Mouse (Mus musculus): ENCODE measurements at regions not wholly inside any gene's neighbourhood (a gene's known extent, or its start where the extent isn't known, plus 50 kb on each side); places are given as distances from the start of the nearest gene placed in this dataset.

GRCm38 (mm10) chr8:62284378-62285110 lies 161.6 kb upstream of the Anxa10 start:
- Histone ChIP-seq H3K4me1 (ENCODE audit: control insufficient read depth, insufficient read depth, insufficient read length, low read length) (no peaks in the 10 kb centered on the region; the same call in 1 of the 2 replicates), H3K4me3 (ENCODE audit: insufficient read depth, low read depth, low read length) (no peak overlapping the region), H3K27ac (replicated peaks; ENCODE audit: low read depth, low read length) (peak overlapping the region; percentile 64)

GRCm38 (mm10) chr8:62250551-62250950 lies 127.6 kb upstream of the Anxa10 start:
- H3K27ac ChIP-seq (replicated peaks; ENCODE audit: low read depth, low read length), result no peak overlapping the region
- no peak overlapping the region for H3K4me3 ChIP-seq (ENCODE audit: insufficient read depth, low read depth, low read length)
- no peaks in the 10 kb centered on the region for H3K4me1 ChIP-seq (ENCODE audit: control insufficient read depth, insufficient read depth, insufficient read length, low read length)
